Comparison of ENCODE assay signal across 19 mouse cellular contexts in genomic region chr10:117531798-117532747, GRCm38 (mm10).
A peak's percentile ranks its signal among the peaks of the same experiment; 100 is the strongest.
DNase-seq lines count a peak whose midpoint lies in the region; ATAC-seq and TF ChIP-seq lines count a peak whose summit lies in the region.
"Had no signal": no experiment of that assay in that cellular context is flagged by ENCODE, and none has a peak within 500 bp of the region (broad histone marks: within the 10 kb centered on the region; RNA-seq: fewer than 3 reads in every experiment).

No protein-coding gene starts in this region.

- H3K9me3 ChIP-seq in embryonic facial prominence, embryonic 11.5 days (replicated peaks; ENCODE audit: control insufficient read depth, low read length), result no peaks in the 10 kb centered on the region
- no peaks in the 10 kb centered on the region for H3K9me3 ChIP-seq in embryonic facial prominence, embryonic 10.5 days
- H3K9me3 ChIP-seq in limb, embryonic 12.5 days, result no peaks in the 10 kb centered on the region; the same call in 1 of the 2 replicates
- H3K9me3 ChIP-seq in forebrain, embryonic 12.5 days, result no peaks in the 10 kb centered on the region
- H3K9me3 ChIP-seq: neural tube, embryonic 12.5 days had no signal

- TF ChIP-seq CTCF in bone marrow, adult 2 months (IDR thresholded peaks at IDR 0.05; ENCODE audit: control insufficient read depth, insufficient read depth, low read length), result no peak

- no peak for ATAC-seq in embryonic facial prominence, embryonic 11.5 days (replicated peaks; ENCODE audit: insufficient number of reproducible peaks, low FRiP score, low TSS enrichment, low read depth)
- ATAC-seq in limb, embryonic 12.5 days (ENCODE audit: insufficient number of reproducible peaks, insufficient read depth, low FRiP score, low TSS enrichment, low read depth), result no peak
- no peak for ATAC-seq in forebrain, embryonic 12.5 days (ENCODE audit: low FRiP score)
- ATAC-seq: forebrain, embryonic 14.5 days; hindbrain, embryonic 16.5 days had no signal

- H3K4me3 ChIP-seq in embryonic facial prominence, embryonic 11.5 days (ENCODE audit: low read depth, low read length), result no peak overlapping the region
- no peak overlapping the region for H3K4me3 ChIP-seq in embryonic facial prominence, embryonic 10.5 days
- no peak overlapping the region for H3K4me3 ChIP-seq in bone marrow, adult 2 months (replicated peaks; ENCODE audit: control insufficient read depth, low read depth, low read length)
- no peak overlapping the region for H3K4me3 ChIP-seq in limb, embryonic 12.5 days (replicated peaks)
- no peak overlapping the region for H3K4me3 ChIP-seq in forebrain, embryonic 12.5 days (replicated peaks)
- H3K4me3 ChIP-seq: gastrocnemius, adult 2 months; neural tube, embryonic 12.5 days had no signal

- TF ChIP-seq POLR2A in bone marrow, adult 2 months (IDR thresholded peaks at IDR 0.05; ENCODE audit: borderline replicate concordance, control insufficient read depth, low read depth, low read length), result no peak

- H3K27me3 ChIP-seq in embryonic facial prominence, embryonic 11.5 days (ENCODE audit: control insufficient read depth, insufficient read depth, low read length), result no peaks in the 10 kb centered on the region
- no peaks in the 10 kb centered on the region for H3K27me3 ChIP-seq in embryonic facial prominence, embryonic 10.5 days (replicated peaks; ENCODE audit: low read depth, poor library complexity, severe bottlenecking)
- H3K27me3 ChIP-seq in limb, embryonic 12.5 days, result no peaks in the 10 kb centered on the region
- no peaks in the 10 kb centered on the region for H3K27me3 ChIP-seq in forebrain, embryonic 12.5 days
- H3K27me3 ChIP-seq: neural tube, embryonic 12.5 days had no signal

- H3K36me3 ChIP-seq in embryonic facial prominence, embryonic 11.5 days (replicated peaks; ENCODE audit: control insufficient read depth, insufficient read depth, low read depth, low read length), result no peaks in the 10 kb centered on the region
- H3K36me3 ChIP-seq in embryonic facial prominence, embryonic 10.5 days (replicated peaks), result no peaks in the 10 kb centered on the region
- no peaks in the 10 kb centered on the region for H3K36me3 ChIP-seq in limb, embryonic 12.5 days
- H3K36me3 ChIP-seq in forebrain, embryonic 12.5 days (replicated peaks), result no peaks in the 10 kb centered on the region
- H3K36me3 ChIP-seq: neural tube, embryonic 12.5 days had no signal

- no peak overlapping the region for H3K27ac ChIP-seq in embryonic facial prominence, embryonic 11.5 days (replicated peaks; ENCODE audit: low read depth, low read length)
- no peak overlapping the region for H3K27ac ChIP-seq in embryonic facial prominence, embryonic 10.5 days (replicated peaks)
- H3K27ac ChIP-seq in bone marrow, adult 2 months (ENCODE audit: control insufficient read depth, insufficient read depth, low read depth, low read length, poor library complexity), result peak overlapping the region; percentile 68
- H3K27ac ChIP-seq in limb, embryonic 12.5 days, result 0 out of 2 replicates have a peak overlapping the region, but pooled peaks have one; percentile 7
- H3K27ac ChIP-seq in forebrain, embryonic 12.5 days, result no peak overlapping the region
- H3K27ac ChIP-seq: gastrocnemius, adult 2 months; neural tube, embryonic 12.5 days had no signal

- no peaks in the 10 kb centered on the region for H3K4me1 ChIP-seq in embryonic facial prominence, embryonic 11.5 days (ENCODE audit: control insufficient read depth, insufficient read depth, low read length)
- peaks cover 16% of the 10 kb centered on the region for H3K4me1 ChIP-seq in embryonic facial prominence, embryonic 10.5 days
- peaks cover 2% of the 10 kb centered on the region for H3K4me1 ChIP-seq in bone marrow, adult 2 months (ENCODE audit: control insufficient read depth, insufficient read depth, low read length)
- H3K4me1 ChIP-seq in limb, embryonic 12.5 days (replicated peaks), result peaks cover 18% of the 10 kb centered on the region
- H3K4me1 ChIP-seq in forebrain, embryonic 12.5 days, result no peaks in the 10 kb centered on the region
- H3K4me1 ChIP-seq: neural tube, embryonic 12.5 days had no signal

- peak; percentile 40 for DNase-seq in embryonic facial prominence, embryonic 11.5 days (ENCODE audit: low spot score)
- no peak for DNase-seq in embryonic facial prominence, embryonic 10.5 days (ENCODE audit: low spot score)
- peak; percentile 93 for DNase-seq in 3T3-L1 (ENCODE audit: low read depth, low spot score)
- no peak for DNase-seq in left cerebral cortex, adult 8-10 months (ENCODE audit: low spot score in 2 of 2)
- DNase-seq in adrenal gland, postnatal 10 days, result no peak
- DNase-seq: gastrocnemius, adult 2 months; heart, postnatal 14 days; kidney, adult 9 months; kidney, postnatal 4 days; left cerebral cortex, postnatal 4 days; lung, embryonic 14.5 days; right cerebral cortex, postnatal 4 days; thymus, postnatal 25 days had no signal

- H3K9ac ChIP-seq in embryonic facial prominence, embryonic 11.5 days (replicated peaks; ENCODE audit: low read length), result no peak overlapping the region
- H3K9ac ChIP-seq in limb, embryonic 12.5 days (replicated peaks), result no peak overlapping the region
- H3K9ac ChIP-seq in forebrain, embryonic 12.5 days, result no peak overlapping the region
- H3K9ac ChIP-seq: lung, embryonic 14.5 days; neural tube, embryonic 12.5 days had no signal

- 77% methylated on average over 17 of the region's 17 CpGs for WGBS in embryonic facial prominence, embryonic 11.5 days
- 78% methylated on average over 17 of the region's 17 CpGs for WGBS in embryonic facial prominence, embryonic 10.5 days
- 61% methylated on average over 17 of the region's 17 CpGs for WGBS in bone marrow, adult 2 months
- WGBS in limb, embryonic 12.5 days, result 72% methylated on average over 17 of the region's 17 CpGs
- WGBS in forebrain, embryonic 12.5 days, result 82% methylated on average over 17 of the region's 17 CpGs

- H3K4me2 ChIP-seq in embryonic facial prominence, embryonic 11.5 days (ENCODE audit: low read depth, low read length), result no peak overlapping the region
- no peak overlapping the region for H3K4me2 ChIP-seq in limb, embryonic 12.5 days
- no peak overlapping the region for H3K4me2 ChIP-seq in forebrain, embryonic 12.5 days
- H3K4me2 ChIP-seq: lung, embryonic 14.5 days; neural tube, embryonic 12.5 days had no signal

Comparison
In these comparisons a context has a peak if more than half of its experiments do, and no peak if none do; other contexts are left out.
1. DNase-seq: peak in embryonic facial prominence, embryonic 11.5 days (single experiment) and 3T3-L1 (single experiment); none in embryonic facial prominence, embryonic 10.5 days (single experiment), left cerebral cortex, adult 8-10 months (0 of 2) and adrenal gland, postnatal 10 days (single experiment).
2. H3K27ac ChIP-seq: peak in bone marrow, adult 2 months (single experiment) and limb, embryonic 12.5 days (single experiment); none in embryonic facial prominence, embryonic 11.5 days (single experiment), embryonic facial prominence, embryonic 10.5 days (single experiment) and forebrain, embryonic 12.5 days (single experiment).